Mouse (Mus musculus): ENCODE measurements around the gene Proz.
"Not testable (repeated sequence)": the region's sequence is repeated elsewhere in the genome, so short reads cannot be mapped to it uniquely, and the experiment has no call there.

Proz gene

DNA sequence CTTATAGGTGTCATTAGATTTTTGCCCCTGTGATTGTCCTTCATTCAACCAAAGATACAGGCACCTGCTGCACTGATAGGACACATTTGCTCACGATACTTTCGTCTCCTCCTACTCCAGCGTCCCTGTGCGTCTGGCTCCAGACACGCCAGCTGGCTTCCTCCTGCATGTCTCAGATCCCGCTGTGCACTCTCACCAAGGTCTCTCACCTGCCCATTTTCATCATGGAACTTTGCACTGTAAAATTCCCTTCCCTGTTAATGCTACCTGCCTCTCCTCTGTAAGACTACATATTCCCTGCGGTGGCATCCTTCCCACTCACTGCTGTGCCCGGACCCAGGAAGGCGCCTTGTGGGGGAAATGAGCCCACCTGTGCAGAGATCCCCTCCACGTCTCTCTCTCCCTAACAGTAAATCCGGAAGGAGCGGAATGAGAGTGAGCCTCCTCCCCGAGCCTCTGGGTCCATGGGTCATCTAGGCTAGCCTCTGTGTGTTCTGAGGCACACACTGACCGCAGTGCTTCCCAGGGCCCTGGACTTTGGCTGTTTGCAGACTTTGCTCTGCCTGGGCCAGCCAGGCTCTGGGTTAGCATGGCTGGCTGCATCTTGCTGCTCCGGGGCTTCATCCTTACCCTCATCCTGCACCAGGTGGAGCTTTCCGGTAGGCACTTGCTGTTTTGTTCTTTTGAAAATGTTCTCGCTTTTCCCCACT lies at the start of gene Proz:
Gene Proz (plus strand): TSS at position 474 of the 710 bp plus-strand sequence.
- peak; percentile 73 to 92 for DNase-seq

DNA sequence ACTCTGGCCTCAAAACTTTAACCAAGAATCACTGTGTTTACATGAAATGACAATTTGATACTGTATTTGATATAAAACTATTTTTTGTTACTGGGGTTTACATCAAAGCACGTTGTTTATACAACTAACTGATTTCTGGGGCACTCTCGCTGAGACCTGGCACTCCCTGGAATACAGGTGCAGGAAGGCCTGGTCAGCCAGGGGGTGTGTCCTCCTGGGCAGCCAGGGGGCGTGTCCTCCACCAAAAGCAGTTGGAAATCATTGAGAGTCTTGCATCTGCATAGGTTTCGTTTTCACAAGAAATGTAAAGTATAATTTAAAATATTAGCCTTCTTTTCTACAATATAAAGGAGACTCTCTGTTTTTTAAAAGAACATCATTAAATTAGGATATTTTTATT lies 41.2 kb upstream of the Proz start:
- DNase-seq: no peak

DNA sequence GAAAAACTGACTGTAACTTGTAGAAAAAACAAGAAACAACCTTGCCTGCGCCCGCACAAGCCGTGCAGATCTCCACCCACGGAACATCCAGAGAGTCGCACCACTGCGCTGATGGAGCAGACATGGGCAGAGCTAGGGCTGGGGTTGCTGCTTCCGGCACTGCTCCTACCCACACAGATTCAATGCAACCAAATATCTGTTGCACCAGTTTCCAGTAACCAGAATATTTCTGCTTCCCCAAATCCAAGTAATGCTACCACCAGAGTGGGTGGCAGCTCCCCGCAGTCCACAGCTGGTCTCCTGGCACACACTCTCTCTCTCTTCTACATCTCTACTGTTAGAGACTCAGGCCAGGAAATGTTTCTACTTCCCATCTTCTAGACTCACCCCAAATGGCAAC lies 38.9 kb upstream of the Proz start:
- DNase-seq: no peak

- peak; percentile 45 to 57 for DNase-seq
Observed at GRCm38 (mm10) chr8:13025487-13026224, 35.1 kb upstream of the Proz start, which contains the start of gene F7. F7 (plus strand) TSS chr8:13026034.

GRCm38 (mm10) chr8:13027615-13028014 lies 33.1 kb upstream of the Proz start:
- DNase-seq: no peak

GRCm38 (mm10) chr8:13028482-13028881 lies 32.2 kb upstream of the Proz start:
- DNase-seq: no peak

DNA sequence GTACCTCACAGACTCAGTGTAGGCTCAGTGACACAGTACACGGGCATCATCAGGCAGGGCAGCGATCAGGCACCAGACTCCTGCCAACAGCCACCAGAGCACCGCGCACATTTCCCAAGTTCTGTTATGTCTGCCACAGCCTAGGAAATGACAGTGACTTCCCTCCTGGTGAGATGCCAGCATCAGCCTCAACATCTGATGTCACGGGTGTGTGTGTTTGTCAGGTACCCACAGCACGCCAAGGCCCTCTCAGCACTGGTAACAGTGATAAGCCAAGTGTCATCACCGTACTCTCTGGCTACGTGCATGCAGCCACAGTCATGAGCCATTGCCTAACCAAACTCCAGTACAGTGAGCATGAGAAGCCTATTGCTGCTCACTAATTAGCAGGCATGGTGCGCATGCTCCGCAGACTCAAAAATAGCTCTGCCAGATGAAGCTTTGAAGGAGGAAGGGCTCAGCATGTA lies 24.3 kb upstream of the Proz start:
- no peak for DNase-seq

DNA sequence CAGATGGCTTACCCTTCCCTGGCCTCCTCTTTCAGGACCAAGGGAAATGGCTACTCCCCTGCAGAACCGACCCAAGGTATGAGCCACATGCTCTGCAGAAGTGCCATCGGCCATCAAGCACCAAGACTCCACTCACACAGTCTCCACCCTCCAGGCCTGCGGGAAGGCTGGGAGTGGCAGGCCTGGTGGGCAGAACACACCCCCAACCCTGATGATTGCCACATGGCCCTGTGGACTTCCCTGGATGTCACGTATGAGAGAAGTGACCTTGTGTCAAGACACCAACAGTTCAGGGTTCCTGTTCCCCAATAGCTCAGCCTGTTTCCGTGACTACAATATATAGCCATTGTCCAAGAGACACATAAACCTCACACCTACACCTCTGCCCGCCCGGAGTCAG lies 23.7 kb upstream of the Proz start, which contains the start of gene F10:
Gene F10 (plus strand): TSS at position 294 of the 400 bp plus-strand sequence.
- no peak for DNase-seq

DNA sequence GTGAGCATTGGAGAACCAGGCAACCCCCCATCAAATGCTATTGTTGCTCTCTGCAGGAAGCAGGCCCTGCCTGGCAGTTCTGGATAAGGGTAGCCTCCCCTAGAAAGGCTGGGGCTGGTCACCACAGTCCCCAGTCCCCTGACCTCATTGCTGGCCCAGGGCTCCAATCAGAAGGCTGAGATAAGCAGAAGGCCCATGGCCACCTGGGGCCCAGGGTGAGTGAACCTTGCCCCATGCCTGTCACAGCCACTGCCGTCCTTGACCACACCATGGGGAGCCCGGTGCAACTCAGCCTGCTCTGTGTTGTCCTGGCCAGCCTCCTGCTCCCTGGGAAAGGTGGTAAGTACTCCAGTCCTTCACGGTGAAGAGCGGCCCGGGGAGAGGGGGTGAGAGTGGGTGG lies 23.1 kb upstream of the Proz start:
- DNase-seq: peak; percentile 5 to 50

- DNase-seq: no peak
Observed at GRCm38 (mm10) chr8:13039054-13039453, 21.7 kb upstream of the Proz start.

- DNase-seq: no peak
Observed at GRCm38 (mm10) chr8:13041459-13041858, 19.3 kb upstream of the Proz start.

- DNase-seq: no peak
Observed at GRCm38 (mm10) chr8:13047652-13048051, 13.1 kb upstream of the Proz start.

DNA sequence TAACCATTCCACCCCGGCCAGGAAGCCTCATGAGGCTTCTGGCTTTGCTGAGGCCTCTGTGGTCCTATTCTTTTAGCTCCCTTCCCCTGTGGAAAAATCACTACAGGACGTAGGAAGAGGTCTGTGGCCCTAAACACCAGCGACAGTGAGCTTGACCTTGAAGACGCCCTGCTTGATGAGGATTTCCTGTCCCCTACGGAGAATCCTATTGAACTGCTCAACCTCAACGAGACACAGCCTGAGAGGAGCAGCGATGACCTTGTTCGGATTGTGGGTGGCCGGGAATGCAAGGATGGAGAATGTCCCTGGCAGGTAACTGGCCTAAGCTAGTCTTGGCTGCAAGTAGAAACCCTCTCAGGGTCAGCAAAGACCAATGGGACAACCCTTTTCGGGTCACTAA lies 10.2 kb upstream of the Proz start:
- DNase-seq: no peak

DNA sequence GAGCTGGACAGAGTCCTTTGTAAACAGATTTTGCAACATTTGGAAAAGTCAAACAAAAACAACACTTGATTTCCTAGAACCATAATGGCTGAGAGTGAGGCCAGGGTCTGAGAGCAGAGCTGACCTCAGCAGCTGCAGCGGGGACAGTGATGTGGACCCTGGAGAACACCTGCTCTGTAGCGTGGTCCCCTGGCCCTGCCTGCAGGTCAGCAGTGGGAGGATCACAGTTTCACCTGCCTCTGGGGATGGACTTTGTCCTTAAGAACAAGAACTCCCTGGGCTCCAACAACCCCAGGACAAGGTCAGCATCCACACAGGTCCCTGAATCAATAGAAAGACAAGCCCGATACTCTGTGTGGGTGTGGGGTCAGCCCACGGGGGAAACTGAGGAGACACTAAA lies 3.4 kb upstream of the Proz start:
- peak; percentile 31 to 79 for DNase-seq

- no peak for DNase-seq
Observed at GRCm38 (mm10) chr8:13063112-13063511, 2.4 kb downstream of the Proz start.

DNA sequence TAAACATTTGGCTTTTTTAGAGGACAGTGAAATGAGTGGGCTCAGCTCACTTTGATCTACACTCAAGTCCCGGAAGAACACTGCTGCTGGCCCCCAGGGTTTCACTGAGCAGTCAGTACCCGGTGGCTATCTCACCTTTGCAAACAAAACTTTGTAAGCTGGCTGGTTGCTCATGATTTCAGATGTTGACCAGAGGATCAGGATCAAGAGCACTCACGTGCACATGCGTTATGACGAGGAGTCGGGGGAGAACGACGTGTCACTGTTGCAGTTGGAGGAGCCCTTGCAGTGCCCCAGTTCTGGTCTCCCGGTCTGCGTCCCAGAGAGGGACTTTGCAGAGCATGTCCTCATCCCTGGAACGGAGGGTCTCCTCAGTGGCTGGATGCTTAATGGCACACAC lies 12.5 kb downstream of the Proz start:
- no peak for DNase-seq

DNA sequence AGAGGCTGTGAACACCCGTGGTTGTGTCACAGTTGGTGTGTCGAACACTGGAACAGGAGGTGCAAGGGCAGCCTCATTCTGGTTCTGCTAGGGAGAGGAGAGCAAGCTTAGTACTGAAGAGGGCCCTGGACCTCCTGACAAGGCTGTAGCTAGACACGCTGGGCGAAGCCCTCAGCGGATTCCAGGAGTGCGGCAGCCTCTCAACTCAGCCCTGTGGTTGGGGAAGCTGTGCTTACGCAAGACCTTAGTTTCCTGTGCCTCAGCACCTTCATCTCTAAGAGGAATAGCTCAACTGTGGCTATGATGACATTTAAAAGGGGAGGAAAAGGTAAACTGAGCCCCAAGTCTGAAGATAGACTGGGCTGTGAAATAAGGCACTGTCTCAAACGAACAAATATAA lies 14.3 kb downstream of the Proz start:
- no peak for DNase-seq

DNA sequence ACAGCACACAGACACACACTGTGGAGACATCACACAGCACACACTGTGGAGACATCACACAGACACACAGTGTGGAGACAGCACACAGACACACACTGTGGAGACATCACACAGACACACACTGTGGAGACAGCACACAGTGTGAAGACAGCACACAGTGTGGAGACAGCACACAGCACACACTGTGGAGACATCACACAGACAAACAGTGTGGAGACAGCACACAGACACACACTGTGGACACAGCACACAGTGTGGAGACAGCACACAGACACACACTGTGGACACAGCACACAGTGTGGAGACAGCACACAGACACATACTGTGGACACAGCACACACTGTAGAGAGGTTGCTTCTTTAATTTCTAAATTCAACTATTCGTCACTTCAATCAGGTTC lies 14.9 kb downstream of the Proz start:
- DNase-seq: not testable (repeated sequence)

DNA sequence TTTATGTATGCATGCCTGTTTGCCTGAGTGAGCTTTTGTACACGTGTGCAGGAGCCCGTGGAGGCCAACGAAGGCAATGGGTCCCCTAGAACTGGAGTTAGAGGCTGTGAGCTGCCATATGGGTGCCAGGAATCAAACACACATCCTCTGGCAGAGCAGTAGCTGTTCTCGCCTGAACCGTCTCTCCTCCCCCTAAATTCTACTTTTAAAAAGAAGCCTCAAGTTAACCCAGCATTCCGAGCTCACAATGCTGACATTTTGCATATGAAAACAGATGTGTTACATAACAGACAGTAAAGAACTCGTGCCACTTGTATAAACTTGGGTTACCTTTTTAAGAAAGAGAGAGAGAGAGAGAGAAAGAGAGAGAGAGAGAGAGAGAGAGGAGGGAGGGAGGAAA lies 16.8 kb downstream of the Proz start:
- no peak for DNase-seq

DNA sequence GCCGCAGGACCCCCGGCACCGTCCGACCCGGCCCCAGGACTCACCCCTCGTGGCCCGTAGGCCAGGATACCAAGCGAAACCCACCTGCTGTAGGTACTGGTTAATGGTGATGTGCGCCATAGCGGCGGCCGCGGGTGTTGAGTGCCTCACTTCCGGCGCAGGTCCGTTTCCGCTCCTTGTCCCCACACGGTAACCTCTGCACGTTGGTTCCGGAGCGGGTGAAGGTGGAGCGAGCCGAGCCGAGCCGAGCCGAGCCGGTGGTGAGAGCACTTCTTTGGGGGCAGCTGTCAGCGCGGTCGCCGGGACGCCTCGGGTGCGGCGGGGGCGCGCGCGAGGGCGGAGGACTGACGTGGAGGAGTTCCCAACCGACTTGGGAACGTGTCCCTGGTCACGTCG lies 44.0 kb downstream of the Proz start:
- DNase-seq: peak; percentile 92 to 94

DNA sequence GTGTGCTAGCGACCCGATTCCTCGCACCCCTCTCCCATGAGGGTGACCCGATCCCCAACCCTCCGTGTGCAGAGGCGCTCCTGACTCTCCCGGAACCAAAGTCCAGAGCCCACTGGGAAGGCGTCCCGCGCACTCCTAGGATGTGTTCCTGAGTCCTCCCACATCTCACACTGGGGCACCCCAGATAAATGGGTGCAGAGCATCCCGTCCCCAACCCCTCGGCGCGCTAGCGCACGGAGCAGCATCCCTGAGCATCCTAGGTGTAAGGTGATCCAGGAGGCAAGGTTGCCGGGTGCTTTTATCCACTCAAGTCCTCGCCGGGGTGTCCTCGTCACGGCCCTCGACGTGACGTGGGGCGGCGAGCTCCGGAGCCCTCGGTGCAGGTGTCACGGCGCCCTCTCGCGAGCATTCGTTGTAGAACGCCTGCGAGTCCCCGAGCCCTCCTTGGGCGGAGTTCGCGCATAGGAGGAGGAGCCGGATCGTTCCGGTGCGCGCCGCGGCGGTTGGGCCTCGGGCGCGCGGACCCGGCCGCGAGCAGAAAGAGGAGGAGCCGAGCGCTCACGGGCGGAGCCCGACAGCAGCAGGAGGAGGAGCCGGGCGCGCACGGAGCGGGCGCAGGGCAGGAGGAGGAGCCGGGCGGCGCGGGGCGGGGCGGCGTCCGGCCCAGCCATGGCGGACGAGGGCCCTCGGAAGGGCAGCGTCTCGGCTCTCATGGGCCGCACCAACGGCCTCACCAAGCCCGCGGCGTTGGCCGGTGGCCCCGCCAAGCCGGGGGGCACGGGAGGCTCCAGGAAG lies 44.6 kb downstream of the Proz start, which contains the start of the genes Pcid2 and Cul4a:
Gene Pcid2 (minus strand): TSS at position 373 of the 795 bp plus-strand sequence.
Gene Cul4a (plus strand): TSS at position 535 of the 795 bp plus-strand sequence.
- DNase-seq: peak; percentile 97 to 98

DNA sequence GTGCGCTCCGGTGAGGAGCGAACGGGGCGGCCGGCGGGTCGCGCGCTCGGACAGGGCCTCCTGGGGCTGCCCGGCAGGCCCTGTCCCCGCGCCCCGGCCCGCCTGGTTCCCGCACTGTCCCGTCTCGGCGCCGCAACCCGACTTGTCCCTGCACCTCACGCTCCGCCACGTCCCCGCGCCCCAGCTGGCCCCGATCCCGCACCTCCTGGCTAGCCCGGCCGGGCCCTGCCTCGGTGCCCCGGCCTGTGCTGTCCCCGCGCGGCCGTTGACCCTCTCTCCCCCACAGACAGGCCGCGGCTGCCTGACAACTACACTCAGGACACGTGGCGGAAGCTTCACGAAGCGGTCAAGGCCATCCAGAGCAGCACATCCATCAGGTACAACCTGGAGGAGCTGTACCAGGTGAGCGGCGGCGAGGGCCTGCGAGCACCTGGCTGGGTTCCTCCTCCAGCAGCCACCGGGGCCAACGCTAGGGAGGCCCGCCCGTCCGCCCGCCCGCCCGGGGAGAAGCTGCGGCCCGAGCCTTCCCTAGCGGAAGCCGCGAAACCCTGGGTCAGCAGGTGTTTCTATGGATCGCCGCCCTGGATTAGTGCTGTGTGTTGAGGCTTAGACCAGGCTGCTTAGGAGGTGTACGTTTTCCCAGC lies 45.3 kb downstream of the Proz start:
- DNase-seq: peak; percentile 51 to 84
